Mouse (Mus musculus): Measurements from ENCODE around the gene Slc25a11. TPM values are rescaled to one million over a fixed set of nuclear protein-coding genes. Genes with fewer than 3 reads are reported as not detected.

Gene Slc25a11
- polyA plus RNA-seq, 1 experiment from 2014 or later: 129 TPM

GRCm38 (mm10) chr11:70656456-70656927 is 9.2 kb upstream of the Slc25a11 start:
- no peaks in the 10 kb centered on the region for H3K9me3 ChIP-seq (ENCODE audit: control insufficient read depth, low read length)
- ATAC-seq (replicated peaks; ENCODE audit: low FRiP score): no peak; the same call in 1 of the 2 replicates
- H3K4me2 ChIP-seq (ENCODE audit: low read depth, low read length, severe bottlenecking): peak overlapping the region; percentile 97
- no peaks in the 10 kb centered on the region for H3K27me3 ChIP-seq (ENCODE audit: control insufficient read depth, insufficient read depth, low read length)
- H3K4me1 ChIP-seq (replicated peaks; ENCODE audit: control insufficient read depth, insufficient read depth, low read length): peaks cover 25% of the 10 kb centered on the region
- H3K4me3 ChIP-seq (ENCODE audit: low read depth, low read length): peak overlapping the region; percentile 99
- peak; percentile 71 for DNase-seq (ENCODE audit: low spot score)
- peak overlapping the region; percentile 98 for H3K9ac ChIP-seq (ENCODE audit: low read length)
- peaks cover 2% of the 10 kb centered on the region; the same call in 1 of the 2 replicates for H3K36me3 ChIP-seq (ENCODE audit: control insufficient read depth, insufficient read depth, low read length)
- peak overlapping the region; percentile 94; the same call in 1 of the 2 replicates for H3K27ac ChIP-seq (ENCODE audit: low read depth, low read length)
- WGBS: 3% methylated on average over 16 of the region's 16 CpGs

GRCm38 (mm10) chr11:70655571-70656455 is 8.5 kb upstream of the Slc25a11 start:
- H3K4me2 ChIP-seq (ENCODE audit: low read depth, low read length, severe bottlenecking): peak overlapping the region; percentile 97
- peaks cover 6% of the 10 kb centered on the region for H3K36me3 ChIP-seq (ENCODE audit: control insufficient read depth, insufficient read depth, low read length)
- peaks cover 26% of the 10 kb centered on the region for H3K4me1 ChIP-seq (replicated peaks; ENCODE audit: control insufficient read depth, insufficient read depth, low read length)
- H3K27me3 ChIP-seq (ENCODE audit: control insufficient read depth, insufficient read depth, low read length): no peaks in the 10 kb centered on the region
- H3K9me3 ChIP-seq (ENCODE audit: control insufficient read depth, low read length): no peaks in the 10 kb centered on the region
- peak overlapping the region; percentile 98 for H3K9ac ChIP-seq (ENCODE audit: low read length)
- under 1% methylated on average over 61 of the region's 61 CpGs for WGBS
- ATAC-seq (replicated peaks; ENCODE audit: low FRiP score) (peak; percentile 48), DNase-seq (ENCODE audit: low spot score) (peak; percentile 86)
- H3K4me3 ChIP-seq (ENCODE audit: low read depth, low read length): peak overlapping the region; percentile 99
- H3K27ac ChIP-seq (ENCODE audit: low read depth, low read length): peak overlapping the region; percentile 94

GRCm38 (mm10) chr11:70654923-70655570 is 7.8 kb upstream of the Slc25a11 start:
- peaks cover 12% of the 10 kb centered on the region for H3K36me3 ChIP-seq (ENCODE audit: control insufficient read depth, insufficient read depth, low read length)
- ATAC-seq (replicated peaks; ENCODE audit: low FRiP score) (peak; percentile 48), DNase-seq (ENCODE audit: low spot score) (peak; percentile 88)
- H3K27ac ChIP-seq (ENCODE audit: low read depth, low read length): peak overlapping the region; percentile 94
- no peaks in the 10 kb centered on the region for H3K9me3 ChIP-seq (ENCODE audit: control insufficient read depth, low read length)
- H3K27me3 ChIP-seq (ENCODE audit: control insufficient read depth, insufficient read depth, low read length): no peaks in the 10 kb centered on the region
- under 1% methylated on average over 48 of the region's 48 CpGs for WGBS
- H3K9ac ChIP-seq (ENCODE audit: low read length): peak overlapping the region; percentile 98
- peaks cover 29% of the 10 kb centered on the region for H3K4me1 ChIP-seq (replicated peaks; ENCODE audit: control insufficient read depth, insufficient read depth, low read length)
- peak overlapping the region; percentile 99 for H3K4me3 ChIP-seq (ENCODE audit: low read depth, low read length)
- H3K4me2 ChIP-seq (ENCODE audit: low read depth, low read length, severe bottlenecking): peak overlapping the region; percentile 97

- peak within 1 kb of the TSS; percentile 94 for H3K27ac ChIP-seq (ENCODE audit: low read depth, low read length)
- peaks cover 18% of the 10 kb centered on the region for H3K36me3 ChIP-seq (ENCODE audit: control insufficient read depth, insufficient read depth, low read length)
- H3K27me3 ChIP-seq (ENCODE audit: control insufficient read depth, insufficient read depth, low read length): no peaks in the 10 kb centered on the region
- peak within 1 kb of the TSS; percentile 99 for H3K4me3 ChIP-seq (ENCODE audit: low read depth, low read length)
- ATAC-seq (replicated peaks; ENCODE audit: low FRiP score) (peak; percentile 38), DNase-seq (ENCODE audit: low spot score) (peak; percentile 92)
- H3K9ac ChIP-seq (ENCODE audit: low read length): peak within 1 kb of the TSS; percentile 98
- H3K9me3 ChIP-seq (ENCODE audit: control insufficient read depth, low read length): no peaks in the 10 kb centered on the region
- H3K4me1 ChIP-seq (replicated peaks; ENCODE audit: control insufficient read depth, insufficient read depth, low read length): peaks cover 29% of the 10 kb centered on the region
- WGBS: under 1% methylated on average over 57 of the region's 61 CpGs
- peak within 1 kb of the TSS; percentile 97 for H3K4me2 ChIP-seq (ENCODE audit: low read depth, low read length, severe bottlenecking)
These were observed 7.1 kb upstream of the Slc25a11 start, which contains the start of gene Pfn1 for GRCm38 (mm10) chr11:70654198-70654922. Gene Pfn1 (minus strand): TSS chr11:70654644.

- peak; percentile 58 for ATAC-seq (replicated peaks; ENCODE audit: low FRiP score)
- WGBS: 1% methylated on average over 63 of the region's 63 CpGs
These were observed 6.3 kb upstream of the Slc25a11 start for GRCm38 (mm10) chr11:70653345-70654197.

GRCm38 (mm10) chr11:70652884-70653344 is 5.6 kb upstream of the Slc25a11 start:
- Histone ChIP-seq H3K4me3 (ENCODE audit: low read depth, low read length) (peak overlapping the region; percentile 99), H3K4me2 (ENCODE audit: low read depth, low read length, severe bottlenecking) (peak overlapping the region; percentile 97), H3K27ac (ENCODE audit: low read depth, low read length) (peak overlapping the region; percentile 94), H3K36me3 (ENCODE audit: control insufficient read depth, insufficient read depth, low read length) (peaks cover 21% of the 10 kb centered on the region), H3K4me1 (replicated peaks; ENCODE audit: control insufficient read depth, insufficient read depth, low read length) (peaks cover 35% of the 10 kb centered on the region), H3K9me3 (ENCODE audit: control insufficient read depth, low read length) (no peaks in the 10 kb centered on the region), H3K9ac (ENCODE audit: low read length) (peak overlapping the region; percentile 98), H3K27me3 (ENCODE audit: control insufficient read depth, insufficient read depth, low read length) (no peaks in the 10 kb centered on the region)
- DNase-seq (ENCODE audit: low spot score) (peak; percentile 41), ATAC-seq (replicated peaks; ENCODE audit: low FRiP score) (no peak)
- WGBS: 64% methylated on average over 6 of the region's 6 CpGs

More at GRCm38 (mm10) chr11:70653345-70654197, 6.3 kb upstream of the Slc25a11 start:
- Histone ChIP-seq H3K36me3 (ENCODE audit: control insufficient read depth, insufficient read depth, low read length) (peaks cover 21% of the 10 kb centered on the region), H3K9me3 (ENCODE audit: control insufficient read depth, low read length) (no peaks in the 10 kb centered on the region), H3K4me3 (ENCODE audit: low read depth, low read length) (peak overlapping the region; percentile 99), H3K4me2 (ENCODE audit: low read depth, low read length, severe bottlenecking) (peak overlapping the region; percentile 97), H3K9ac (ENCODE audit: low read length) (peak overlapping the region; percentile 98), H3K4me1 (replicated peaks; ENCODE audit: control insufficient read depth, insufficient read depth, low read length) (peaks cover 31% of the 10 kb centered on the region), H3K27ac (ENCODE audit: low read depth, low read length) (peak overlapping the region; percentile 94), H3K27me3 (ENCODE audit: control insufficient read depth, insufficient read depth, low read length) (no peaks in the 10 kb centered on the region)
- peak; percentile 86 for DNase-seq (ENCODE audit: low spot score)

GRCm38 (mm10) chr11:70652029-70652883 is 5.0 kb upstream of the Slc25a11 start:
- Histone ChIP-seq H3K4me2 (ENCODE audit: low read depth, low read length, severe bottlenecking) (peak overlapping the region; percentile 97), H3K27me3 (ENCODE audit: control insufficient read depth, insufficient read depth, low read length) (no peaks in the 10 kb centered on the region), H3K9ac (ENCODE audit: low read length) (peak overlapping the region; percentile 98), H3K4me3 (ENCODE audit: low read depth, low read length) (peak overlapping the region; percentile 99), H3K4me1 (replicated peaks; ENCODE audit: control insufficient read depth, insufficient read depth, low read length) (peaks cover 36% of the 10 kb centered on the region), H3K27ac (ENCODE audit: low read depth, low read length) (no peak overlapping the region), H3K36me3 (ENCODE audit: control insufficient read depth, insufficient read depth, low read length) (peaks cover 21% of the 10 kb centered on the region), H3K9me3 (ENCODE audit: control insufficient read depth, low read length) (no peaks in the 10 kb centered on the region)
- no peak for ATAC-seq (replicated peaks; ENCODE audit: low FRiP score)
- WGBS: 76% methylated on average over 12 of the region's 12 CpGs
- peak; percentile 50 for DNase-seq (ENCODE audit: low spot score)
